13 mouse cellular contexts compared by ENCODE assay signal in the genomic region with DNA sequence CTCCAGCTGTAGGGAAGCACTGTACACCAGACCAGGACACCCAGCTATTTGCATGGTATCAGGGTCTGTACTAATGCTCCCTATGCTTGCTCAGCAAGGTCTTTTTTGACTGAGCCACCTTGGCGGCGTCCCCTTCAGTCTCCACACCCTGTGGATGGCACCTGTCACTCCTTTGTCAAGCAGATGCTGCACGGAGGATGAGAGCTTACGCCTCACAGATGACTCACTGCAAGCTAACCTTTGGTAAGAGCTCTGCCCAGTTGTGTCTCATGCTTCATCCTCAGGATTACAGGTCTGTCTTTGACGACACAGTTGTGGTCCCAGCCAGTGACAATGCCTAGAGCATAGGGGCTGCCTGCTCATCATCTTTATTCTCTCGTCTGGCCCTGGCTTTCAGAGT.
"Had no signal": no experiment of that assay in that cellular context is flagged by ENCODE, and none has a peak within 500 bp of the region (broad histone marks: within the 10 kb centered on the region; RNA-seq: fewer than 3 reads in every experiment).

No protein-coding gene starts in this region.

- H3K36me3 ChIP-seq: limb, embryonic 10.5 days; liver, embryonic 15.5 days; midbrain, embryonic 15.5 days had no signal

- H3K4me3 ChIP-seq: limb, embryonic 10.5 days; liver, embryonic 15.5 days; midbrain, embryonic 15.5 days had no signal

- ATAC-seq: lung, postnatal 0 days; midbrain, embryonic 15.5 days had no signal

- H3K27me3 ChIP-seq: liver, embryonic 15.5 days; midbrain, embryonic 15.5 days had no signal

- H3K9ac ChIP-seq: liver, embryonic 15.5 days; midbrain, embryonic 15.5 days had no signal

- H3K9me3 ChIP-seq: limb, embryonic 10.5 days; liver, embryonic 15.5 days; midbrain, embryonic 15.5 days had no signal

- DNase-seq: kidney, adult 11 months; kidney, postnatal 25 days; layer of hippocampus, adult 9-11 months; lung, adult 2 months; lung, postnatal 36 days; right cerebral cortex, postnatal 14 days; thymus, adult 2 months; thymus, postnatal 25 days had no signal

- H3K27ac ChIP-seq: limb, embryonic 10.5 days; liver, embryonic 15.5 days; midbrain, embryonic 15.5 days had no signal

- H3K4me2 ChIP-seq: liver, embryonic 11.5 days; liver, embryonic 15.5 days; midbrain, embryonic 15.5 days had no signal
